Mouse (Mus musculus) hindbrain, embryonic 10.5 days (tissue): ENCODE data around the gene Ctns. TPM values are rescaled to one million over a fixed set of nuclear protein-coding genes. Genes with fewer than 3 reads are reported as not detected.

ENCODE experiments used
- DNase-seq: peaks from one replicate; pipeline ENCODE4 v3.0.0-alpha.2; 2017; ENCODE audit warnings: low spot score
- H3K27ac ChIP-seq: fragments of 300-500 bp; sonication (generic); 2 replicates; pipeline ENCODE4 v1.5.1; 2016; ENCODE audit warnings: mild to moderate bottlenecking, moderate library complexity
- H3K27me3 ChIP-seq: fragments of 300-500 bp; sonication (generic); 2 replicates; pipeline ENCODE4 v1.6.1; 2016; ENCODE audit warnings: mild to moderate bottlenecking; ENCODE audit not compliant: poor library complexity, insufficient read depth, severe bottlenecking
- H3K36me3 ChIP-seq: fragments of 300-500 bp; sonication (generic); 2 replicates; pipeline ENCODE4 v1.6.1; 2016; ENCODE audit warnings: mild to moderate bottlenecking, moderate library complexity
- H3K4me1 ChIP-seq: fragments of 300-500 bp; sonication (generic); replicated peaks from 2 replicates; pipeline ENCODE4 v1.6.1; 2016; ENCODE audit warnings: mild to moderate bottlenecking
- H3K4me3 ChIP-seq: fragments of 300-500 bp; sonication (generic); 2 replicates; pipeline ENCODE4 v1.5.1; 2016; ENCODE audit warnings: mild to moderate bottlenecking, moderate library complexity
- H3K9me3 ChIP-seq: fragments of 300-500 bp; sonication (generic); 2 replicates; pipeline ENCODE4 v1.6.1; 2016; ENCODE audit warnings: mild to moderate bottlenecking, moderate library complexity
- WGBS: fragments of 180-500 bp; shearing (Covaris S2); methylation state at CpG from one replicate; pipeline ENCODE4 v1.1.7; 2016; 5-methylcytosine and 5-hydroxymethylcytosine counted together
- polyA plus RNA-seq: library from polyadenylated mRNA; unstranded; fragments of >200 nt; fragmentation: Nextera tagmentation; extraction: Ambion mirVana; gene quantifications from 2 replicates; pipeline ENCODE4 v1.2.1, GENCODE M21; 2016

The Ctns gene
- polyA plus RNA-seq, 1 experiment from 2014 or later, result 19.9 TPM

DNA sequence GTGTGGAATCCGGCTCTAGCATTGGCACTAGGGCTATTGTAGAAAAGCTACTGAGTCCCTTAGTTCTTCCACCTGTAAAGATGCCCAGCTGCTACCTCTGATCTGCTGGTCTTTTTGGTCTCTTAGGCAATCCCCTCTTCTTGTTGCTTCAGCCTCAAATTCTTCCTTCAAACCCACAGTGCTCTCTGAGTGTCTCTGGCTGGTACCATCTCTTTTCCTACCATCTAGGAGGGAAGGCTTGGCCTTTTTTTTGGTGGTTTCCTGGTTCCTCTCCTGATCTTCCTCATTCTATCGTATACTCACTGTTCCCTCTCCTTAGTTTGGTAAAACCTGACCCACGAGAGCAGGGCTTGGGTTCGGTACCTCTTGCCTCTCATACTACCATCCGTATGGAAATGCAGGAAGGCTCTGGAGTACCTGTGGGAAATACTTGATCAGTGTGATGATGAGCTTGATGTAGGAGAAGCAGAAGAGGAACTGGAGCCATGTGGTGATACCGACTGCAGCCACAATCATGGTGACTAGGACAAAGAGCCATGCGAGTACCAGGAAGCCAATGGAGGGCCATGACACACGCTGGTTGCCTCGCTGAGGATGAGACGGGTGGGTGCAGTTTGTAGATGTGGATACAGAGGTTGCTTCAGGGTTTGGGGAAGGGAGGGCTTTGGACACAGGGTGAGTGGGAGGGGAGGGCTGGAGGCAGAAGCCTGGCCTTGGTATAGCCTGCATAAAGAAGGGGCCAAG is 12.8 kb downstream of the Ctns start:
- Histone ChIP-seq H3K27me3 (no peaks in the 10 kb centered on the region), H3K4me3 (no peak overlapping the region), H3K9me3 (no peaks in the 10 kb centered on the region), H3K36me3 (peaks cover 90% of the 10 kb centered on the region), H3K27ac (no peak overlapping the region), H3K4me1 (no peaks in the 10 kb centered on the region)
- DNase-seq, result no peak
- 91% methylated on average over 10 of the region's 10 CpGs for WGBS

DNA sequence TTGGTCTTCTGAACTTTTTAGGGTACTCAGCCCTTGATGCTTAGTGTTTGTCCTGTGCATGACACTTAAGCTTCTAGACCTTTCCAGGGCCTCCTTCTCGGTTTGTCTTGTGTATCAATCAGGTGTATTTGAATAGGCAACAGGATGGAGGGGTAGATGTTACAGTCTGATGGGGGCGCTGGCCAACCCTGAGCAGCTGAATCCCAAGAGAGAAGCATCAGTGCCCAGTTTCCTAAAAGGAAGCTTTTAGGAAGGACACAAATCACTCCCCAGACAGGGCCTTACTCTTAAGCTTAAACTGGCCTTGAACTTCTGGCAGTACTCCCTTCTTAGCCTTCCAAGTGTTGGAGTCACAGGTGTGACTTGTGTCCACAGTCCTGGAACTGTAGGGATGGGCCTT is 20.9 kb downstream of the Ctns start:
- Histone ChIP-seq H3K4me3 (peak overlapping the region; percentile 94), H3K36me3 (peaks cover 38% of the 10 kb centered on the region), H3K27me3 (no peaks in the 10 kb centered on the region), H3K27ac (peak overlapping the region; percentile 95), H3K4me1 (peaks cover 29% of the 10 kb centered on the region), H3K9me3 (no peaks in the 10 kb centered on the region)
- DNase-seq, result no peak
- 5% methylated on average over 2 of the region's 2 CpGs for WGBS

DNA sequence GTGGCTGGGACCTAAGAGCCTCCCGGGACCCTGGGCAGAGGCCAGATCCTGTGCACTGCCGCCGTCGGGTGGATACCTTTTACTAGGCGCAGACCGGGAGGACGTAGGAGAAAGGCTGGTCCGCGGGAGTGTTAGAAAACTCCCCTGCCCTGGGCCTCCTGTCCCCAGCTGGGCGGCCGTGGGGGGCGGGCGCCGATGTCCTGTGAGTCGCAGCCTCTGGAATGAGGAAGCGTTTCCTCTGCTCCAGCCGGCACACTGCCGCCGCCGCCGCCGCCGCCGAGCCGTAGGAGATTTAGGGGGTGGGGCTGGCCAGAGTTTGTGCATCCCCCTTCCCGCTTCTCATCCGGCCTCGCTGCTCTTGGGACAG is 21.4 kb downstream of the Ctns start:
- peak overlapping the region; percentile 95 for H3K27ac ChIP-seq
- DNase-seq, result peak; percentile 84
- no peaks in the 10 kb centered on the region for H3K27me3 ChIP-seq
- peaks cover 35% of the 10 kb centered on the region for H3K36me3 ChIP-seq
- peaks cover 29% of the 10 kb centered on the region for H3K4me1 ChIP-seq
- no peaks in the 10 kb centered on the region for H3K9me3 ChIP-seq
- under 1% methylated on average over 28 of the region's 28 CpGs for WGBS
- H3K4me3 ChIP-seq, result peak overlapping the region; percentile 94

DNA sequence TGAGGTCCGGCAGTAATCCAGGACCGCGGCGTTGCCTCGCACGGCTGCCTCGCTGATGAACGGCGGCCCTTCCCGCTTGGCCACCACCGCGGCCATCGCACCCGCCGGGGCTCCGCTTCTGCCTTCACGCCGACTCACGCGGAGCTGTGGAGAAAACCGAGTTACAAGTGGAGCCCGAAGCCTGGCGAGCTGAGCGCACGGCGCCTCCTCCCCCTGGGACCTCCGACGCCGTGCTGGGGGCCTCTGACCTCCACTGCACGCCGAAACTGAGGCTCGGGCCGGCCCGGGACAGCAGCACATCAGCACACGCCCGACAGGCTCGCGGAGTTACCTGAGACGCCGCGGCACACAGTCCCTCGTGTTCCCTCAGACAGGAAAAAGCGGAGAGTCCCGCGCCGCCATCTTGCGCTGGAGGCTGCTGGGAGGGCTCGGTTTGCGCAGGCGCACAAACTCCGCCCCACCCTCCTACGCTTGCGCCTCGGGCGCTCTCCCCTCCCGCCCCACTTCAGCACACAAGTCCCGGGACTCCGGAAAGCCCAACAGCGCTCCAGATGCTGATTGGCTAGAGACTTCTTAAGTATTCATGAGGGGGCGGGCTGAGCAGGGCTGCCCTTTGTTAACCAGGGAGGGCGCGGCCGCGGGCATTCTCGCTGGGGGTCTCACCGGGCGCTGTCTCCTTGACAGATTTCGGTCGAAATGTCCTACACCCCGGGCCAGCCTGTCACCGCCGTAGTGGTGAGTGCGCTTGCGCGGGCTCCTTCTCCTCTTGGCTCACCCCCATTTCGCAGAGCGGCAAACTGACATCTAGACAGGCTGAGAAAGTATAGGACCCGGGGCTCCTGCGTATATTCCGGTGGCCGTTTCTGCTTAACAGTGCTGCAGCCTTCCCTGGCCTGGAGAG is 22.0 kb downstream of the Ctns start, which contains the start of the genes Emc6 and Tax1bp3:
Emc6 (minus strand) TSS at position 430 of the 901 bp plus-strand sequence.
Tax1bp3 (plus strand) TSS at position 476 of the 901 bp plus-strand sequence.
- no peaks in the 10 kb centered on the region for H3K27me3 ChIP-seq
- H3K27ac ChIP-seq, result peak within 1 kb of the TSS; percentile 95
- H3K36me3 ChIP-seq, result peaks cover 34% of the 10 kb centered on the region
- peak; percentile 97 for DNase-seq
- H3K9me3 ChIP-seq, result no peaks in the 10 kb centered on the region
- peak within 1 kb of the TSS; percentile 94 for H3K4me3 ChIP-seq
- WGBS, result under 1% methylated on average over 81 of the region's 81 CpGs
- peaks cover 29% of the 10 kb centered on the region for H3K4me1 ChIP-seq

DNA sequence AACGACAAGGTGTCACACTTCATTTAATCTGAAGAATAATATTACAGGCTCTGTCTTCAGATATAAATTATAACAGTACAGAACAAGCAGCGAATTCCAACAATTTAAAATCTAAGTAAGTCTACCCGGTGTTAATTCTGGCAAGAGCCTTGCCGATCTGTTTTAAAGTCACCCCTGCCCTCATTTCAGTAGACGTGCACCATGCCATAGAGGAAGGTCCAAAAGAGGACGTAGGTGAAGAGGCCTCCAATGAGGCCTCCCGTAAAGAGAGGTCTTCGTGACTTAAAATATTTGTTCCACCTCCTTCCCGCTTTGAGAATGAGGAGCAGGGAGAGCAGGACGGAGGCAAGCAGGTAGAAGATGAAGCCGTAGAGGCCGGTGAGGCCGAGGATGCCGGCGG is 22.7 kb downstream of the Ctns start:
- no peaks in the 10 kb centered on the region for H3K27me3 ChIP-seq
- whole genome bisulfite sequencing, result 2% methylated on average over 15 of the region's 15 CpGs
- no peaks in the 10 kb centered on the region for H3K9me3 ChIP-seq
- peaks cover 41% of the 10 kb centered on the region for H3K36me3 ChIP-seq
- H3K27ac ChIP-seq, result peak overlapping the region; percentile 95
- H3K4me1 ChIP-seq, result peaks cover 29% of the 10 kb centered on the region
- DNase-seq, result no peak
- peak overlapping the region; percentile 94 for H3K4me3 ChIP-seq

DNA sequence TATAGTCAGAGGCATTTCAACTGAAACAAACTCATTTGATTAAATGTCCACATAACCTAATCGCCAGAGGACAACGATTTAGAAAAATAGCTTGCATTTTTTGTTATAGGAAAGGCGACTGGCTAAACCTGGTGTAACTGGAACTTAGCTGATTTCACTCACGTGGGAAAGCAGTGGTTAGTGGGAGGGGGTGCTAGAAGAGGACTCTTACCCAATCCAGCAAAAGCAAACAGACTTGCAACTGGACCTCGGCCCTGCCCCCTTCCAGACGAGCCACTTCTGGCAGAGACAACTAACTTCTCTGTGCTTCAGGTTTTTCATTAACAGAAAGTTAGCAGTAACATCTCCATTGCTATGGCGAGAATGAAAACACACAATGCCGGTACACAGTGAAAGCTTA is 23.2 kb downstream of the Ctns start:
- DNase-seq, result no peak
- no peak overlapping the region for H3K27ac ChIP-seq
- WGBS, result 49% methylated on average over 8 of the region's 8 CpGs
- peak overlapping the region; percentile 94 for H3K4me3 ChIP-seq
- H3K27me3 ChIP-seq, result no peaks in the 10 kb centered on the region
- no peaks in the 10 kb centered on the region for H3K9me3 ChIP-seq
- peaks cover 43% of the 10 kb centered on the region for H3K36me3 ChIP-seq
- H3K4me1 ChIP-seq, result peaks cover 29% of the 10 kb centered on the region

DNA sequence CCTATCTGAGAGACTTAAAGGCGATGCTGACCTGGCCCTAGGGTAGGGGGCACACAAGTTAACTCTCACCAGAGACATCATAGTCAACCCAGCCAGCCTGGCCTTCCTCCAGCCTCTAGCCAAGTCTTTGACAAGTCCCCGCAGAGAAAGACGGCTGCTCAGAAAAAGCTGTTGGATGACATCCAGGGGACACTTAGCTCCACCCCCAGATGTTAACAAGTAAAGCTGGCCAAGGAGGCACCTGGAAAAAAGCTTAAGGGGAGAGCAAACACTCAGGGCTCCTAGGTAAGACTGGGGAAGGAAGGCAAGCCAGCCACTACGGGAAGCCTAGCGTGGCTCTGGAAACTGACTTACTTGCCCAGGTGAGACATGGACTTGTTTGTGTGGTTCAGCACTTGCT is 26.7 kb downstream of the Ctns start:
- Histone ChIP-seq H3K36me3 (peaks cover 41% of the 10 kb centered on the region), H3K4me1 (peaks cover 14% of the 10 kb centered on the region), H3K27me3 (no peaks in the 10 kb centered on the region), H3K9me3 (no peaks in the 10 kb centered on the region), H3K27ac (no peak overlapping the region), H3K4me3 (no peak overlapping the region)
- no peak for DNase-seq
- 77% methylated on average over 5 of the region's 5 CpGs for WGBS

DNA sequence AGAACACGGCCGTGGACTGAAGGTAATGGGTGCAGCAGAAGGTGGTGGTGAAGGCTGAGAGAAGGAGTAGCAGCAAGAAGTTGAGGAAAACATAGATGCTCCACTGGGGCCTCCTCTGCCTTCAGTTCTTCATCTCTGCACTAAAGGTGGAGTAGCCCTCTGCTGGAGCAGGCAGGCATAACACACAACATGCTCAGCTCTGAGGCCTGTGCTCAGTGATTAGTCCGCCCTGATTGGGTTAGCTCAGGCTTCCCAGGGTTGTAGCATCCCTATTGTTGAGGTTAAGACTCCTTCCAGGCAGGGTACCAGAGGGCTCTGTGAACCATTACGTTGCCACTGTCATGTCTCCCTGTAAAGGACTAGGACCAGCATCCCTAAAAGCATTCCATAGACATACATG is 29.6 kb downstream of the Ctns start:
- WGBS, result 47% methylated on average over 4 of the region's 4 CpGs

DNA sequence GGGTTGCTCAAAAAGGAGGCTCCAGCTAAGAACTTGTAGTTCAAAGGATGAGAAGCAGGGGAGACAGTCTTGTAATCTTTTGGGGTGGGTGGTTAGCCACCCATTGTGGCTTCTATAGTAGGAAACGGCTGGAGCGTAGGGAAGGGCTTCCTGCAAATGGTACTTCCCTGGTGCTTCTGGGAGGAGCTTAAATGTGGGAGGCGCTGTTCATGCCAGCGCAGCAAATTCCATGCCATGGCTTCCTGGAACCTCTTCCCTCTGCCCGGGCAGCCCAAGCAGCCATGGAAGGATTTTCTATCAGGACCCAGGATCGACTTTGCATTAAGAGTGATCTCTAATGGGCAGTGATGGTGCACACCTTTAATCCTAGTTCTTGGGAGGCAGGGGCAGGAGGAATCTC is 30.3 kb downstream of the Ctns start:
- DNase-seq, result no peak
- Histone ChIP-seq H3K4me1 (peaks cover 6% of the 10 kb centered on the region; the same call in 1 of the 2 replicates), H3K36me3 (peaks cover 25% of the 10 kb centered on the region), H3K9me3 (no peaks in the 10 kb centered on the region), H3K27ac (no peak overlapping the region), H3K4me3 (no peak overlapping the region), H3K27me3 (no peaks in the 10 kb centered on the region)
- 83% methylated on average over 6 of the region's 6 CpGs for WGBS

More for the DNA sequence above, 29.6 kb downstream of the Ctns start:
- Histone ChIP-seq H3K9me3 (no peaks in the 10 kb centered on the region), H3K27ac (no peak overlapping the region), H3K4me3 (no peak overlapping the region), H3K4me1 (peaks cover 6% of the 10 kb centered on the region; the same call in 1 of the 2 replicates), H3K27me3 (no peaks in the 10 kb centered on the region), H3K36me3 (peaks cover 32% of the 10 kb centered on the region)
- DNase-seq, result peak; percentile 69

DNA sequence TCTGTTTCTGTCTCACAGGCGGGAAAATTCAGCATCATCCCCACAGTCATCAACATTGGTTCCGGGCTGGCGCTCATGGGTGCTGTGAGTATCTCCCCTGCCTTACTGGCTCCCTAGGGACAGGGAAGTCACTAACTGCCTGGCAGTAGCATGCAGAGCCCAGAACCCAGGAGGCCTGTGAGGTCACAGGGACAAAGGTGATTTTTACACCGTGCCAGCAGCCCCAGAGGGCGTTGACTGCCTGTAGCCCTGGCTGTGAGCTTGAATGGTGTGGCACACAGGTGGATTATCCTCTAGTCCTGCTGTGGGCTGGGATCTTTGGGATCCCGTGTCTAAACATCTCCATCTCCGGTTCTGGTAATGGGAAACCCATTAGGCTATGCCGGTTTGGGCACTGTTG is 30.8 kb downstream of the Ctns start:
- DNase-seq, result no peak
- H3K27me3 ChIP-seq, result no peaks in the 10 kb centered on the region
- no peak overlapping the region for H3K27ac ChIP-seq
- H3K4me3 ChIP-seq, result no peak overlapping the region
- H3K36me3 ChIP-seq, result peaks cover 20% of the 10 kb centered on the region
- H3K9me3 ChIP-seq, result no peaks in the 10 kb centered on the region
- 86% methylated on average over 8 of the region's 8 CpGs for WGBS
- H3K4me1 ChIP-seq, result peaks cover 6% of the 10 kb centered on the region; the same call in 1 of the 2 replicates

DNA sequence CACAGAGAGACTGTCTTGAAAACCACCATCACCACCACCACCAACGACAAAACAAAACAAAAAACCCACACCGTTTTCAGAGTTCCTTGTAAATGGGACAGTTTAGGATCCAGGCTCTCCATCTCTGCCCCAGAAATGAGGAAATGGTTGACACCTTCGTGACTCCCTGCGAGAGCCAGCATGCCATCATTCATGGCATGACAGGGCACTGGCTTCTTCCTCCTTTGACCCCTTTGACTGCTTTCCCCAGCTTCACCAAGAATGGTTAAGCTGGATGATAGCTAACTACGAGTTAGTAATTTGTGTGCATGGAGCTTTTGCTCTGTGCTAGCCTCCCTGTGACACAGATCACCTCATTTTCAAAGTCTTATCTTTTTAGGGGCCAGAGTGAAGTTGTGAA is 36.6 kb downstream of the Ctns start:
- Histone ChIP-seq H3K27ac (no peak overlapping the region), H3K27me3 (peaks cover 38% of the 10 kb centered on the region), H3K36me3 (no peaks in the 10 kb centered on the region), H3K4me1 (peaks cover 23% of the 10 kb centered on the region), H3K9me3 (no peaks in the 10 kb centered on the region), H3K4me3 (no peak overlapping the region)
- DNase-seq, result no peak
- 84% methylated on average over 5 of the region's 5 CpGs for WGBS

DNA sequence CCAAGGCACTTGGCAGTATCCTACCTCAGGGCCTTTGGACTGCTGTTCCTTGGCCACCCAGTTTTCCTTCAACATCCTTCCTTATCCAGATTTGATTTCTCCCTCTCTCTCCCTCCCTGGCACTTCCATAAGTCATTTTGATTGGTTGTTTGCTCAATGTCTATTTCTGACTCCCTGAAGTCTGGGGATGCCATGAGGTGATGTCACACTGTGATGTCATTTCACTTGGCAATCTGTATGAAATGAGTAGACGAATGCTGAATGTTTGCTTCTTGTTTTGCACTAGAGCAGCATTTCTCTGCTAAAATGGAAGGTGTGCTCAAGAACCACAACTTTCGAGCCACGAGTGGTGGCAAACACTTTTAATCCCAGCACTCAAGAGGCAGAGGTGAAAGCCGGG is 37.2 kb downstream of the Ctns start:
- no peaks in the 10 kb centered on the region for H3K36me3 ChIP-seq
- no peaks in the 10 kb centered on the region for H3K9me3 ChIP-seq
- H3K27ac ChIP-seq, result no peak overlapping the region
- H3K27me3 ChIP-seq, result peaks cover 38% of the 10 kb centered on the region
- no peak overlapping the region for H3K4me3 ChIP-seq
- 92% methylated on average over 4 of the region's 4 CpGs for WGBS
- H3K4me1 ChIP-seq, result peaks cover 23% of the 10 kb centered on the region
- no peak for DNase-seq

DNA sequence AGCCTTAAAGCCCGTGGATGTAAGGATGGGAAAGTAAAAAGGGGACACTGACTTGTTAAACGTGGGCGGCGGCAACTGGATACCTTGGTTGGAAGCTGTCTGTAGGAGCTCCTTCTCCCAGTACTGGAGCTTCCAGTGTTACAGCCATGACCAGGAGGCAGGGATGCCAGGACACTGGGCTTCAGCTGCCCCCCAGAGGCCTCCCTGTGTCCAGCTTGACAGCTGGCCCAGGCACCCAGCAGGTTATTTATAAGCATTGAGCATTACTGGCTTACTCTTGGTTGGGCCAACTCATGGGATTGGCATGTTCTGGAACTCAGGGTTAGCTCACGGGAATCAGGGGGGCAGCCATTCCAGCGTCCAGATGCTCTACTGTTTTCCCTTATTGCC is 38.0 kb downstream of the Ctns start:
- no peaks in the 10 kb centered on the region for H3K36me3 ChIP-seq
- 24% methylated on average over 6 of the region's 6 CpGs for WGBS

More for the DNA sequence above, 38.0 kb downstream of the Ctns start:
- Histone ChIP-seq H3K4me1 (peaks cover 16% of the 10 kb centered on the region), H3K27ac (no peak overlapping the region), H3K4me3 (peak overlapping the region; percentile 55), H3K9me3 (no peaks in the 10 kb centered on the region), H3K27me3 (peaks cover 38% of the 10 kb centered on the region)
- no peak for DNase-seq
